Mouse (Mus musculus): Measurements from ENCODE around the gene Rasgef1a. TPM values are rescaled to one million over a fixed set of nuclear protein-coding genes. Genes with fewer than 3 reads are reported as not detected.

Gene Rasgef1a
- polyA plus RNA-seq, 3 experiments from 2014 or later, result 4.0 to 4.8 (median 4.6) TPM

DNA sequence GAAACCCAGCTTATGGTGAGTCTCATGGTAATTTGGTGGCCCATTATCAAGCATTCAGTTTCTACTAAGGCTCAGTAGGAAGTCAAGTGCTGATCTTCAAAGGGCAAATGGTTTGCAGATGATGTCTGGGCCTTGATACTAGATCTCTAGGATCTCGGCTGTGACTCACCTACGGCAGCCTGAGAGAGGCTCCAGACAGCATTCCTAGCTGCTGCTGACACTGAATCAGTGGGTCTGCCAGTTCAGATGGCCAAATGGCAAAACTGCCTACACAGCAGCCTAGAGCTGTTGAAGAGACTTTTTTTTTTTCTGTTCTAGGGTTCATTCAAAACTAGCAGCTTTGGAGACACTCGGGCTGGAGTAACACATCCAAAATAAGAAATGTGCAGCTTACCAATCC lies 15.8 kb downstream of the Rasgef1a start:
- no peak for ATAC-seq

- no peak for ATAC-seq
Observed at GRCm38 (mm10) chr6:118031467-118031866, 20.2 kb downstream of the Rasgef1a start.

GRCm38 (mm10) chr6:118035639-118036038 lies 24.4 kb downstream of the Rasgef1a start:
- no peak for ATAC-seq

- ATAC-seq, result no peak
Observed at GRCm38 (mm10) chr6:118036118-118036805, 25.0 kb downstream of the Rasgef1a start.

GRCm38 (mm10) chr6:118036866-118037265 lies 25.6 kb downstream of the Rasgef1a start:
- ATAC-seq, result no peak

- ATAC-seq, result no peak
Observed at GRCm38 (mm10) chr6:118045180-118045579, 33.9 kb downstream of the Rasgef1a start.

- ATAC-seq, result no peak
Observed at GRCm38 (mm10) chr6:118045892-118046291, 34.7 kb downstream of the Rasgef1a start.

DNA sequence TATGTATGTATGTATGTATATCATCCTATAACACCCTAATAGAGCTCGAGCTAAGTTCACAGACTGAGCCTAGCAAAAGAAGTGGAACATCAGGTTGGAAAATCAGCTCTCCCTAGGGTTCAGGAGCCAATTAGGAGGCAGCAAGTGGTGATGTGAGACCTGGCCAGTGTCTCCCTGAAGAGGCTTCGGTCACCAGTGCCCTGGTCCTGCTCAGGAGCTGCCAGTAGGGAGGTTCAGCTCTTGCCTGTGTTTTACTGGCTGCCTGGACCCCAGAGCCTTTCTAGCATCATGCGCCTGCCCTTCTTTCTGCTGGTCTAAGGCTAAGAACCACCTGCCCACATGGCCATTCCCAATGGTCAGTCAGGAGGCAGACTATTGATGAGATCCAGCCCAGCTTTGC lies 35.3 kb downstream of the Rasgef1a start:
- ATAC-seq, result no peak

- no peak for ATAC-seq
Observed at GRCm38 (mm10) chr6:118046924-118047323, 35.7 kb downstream of the Rasgef1a start.

DNA sequence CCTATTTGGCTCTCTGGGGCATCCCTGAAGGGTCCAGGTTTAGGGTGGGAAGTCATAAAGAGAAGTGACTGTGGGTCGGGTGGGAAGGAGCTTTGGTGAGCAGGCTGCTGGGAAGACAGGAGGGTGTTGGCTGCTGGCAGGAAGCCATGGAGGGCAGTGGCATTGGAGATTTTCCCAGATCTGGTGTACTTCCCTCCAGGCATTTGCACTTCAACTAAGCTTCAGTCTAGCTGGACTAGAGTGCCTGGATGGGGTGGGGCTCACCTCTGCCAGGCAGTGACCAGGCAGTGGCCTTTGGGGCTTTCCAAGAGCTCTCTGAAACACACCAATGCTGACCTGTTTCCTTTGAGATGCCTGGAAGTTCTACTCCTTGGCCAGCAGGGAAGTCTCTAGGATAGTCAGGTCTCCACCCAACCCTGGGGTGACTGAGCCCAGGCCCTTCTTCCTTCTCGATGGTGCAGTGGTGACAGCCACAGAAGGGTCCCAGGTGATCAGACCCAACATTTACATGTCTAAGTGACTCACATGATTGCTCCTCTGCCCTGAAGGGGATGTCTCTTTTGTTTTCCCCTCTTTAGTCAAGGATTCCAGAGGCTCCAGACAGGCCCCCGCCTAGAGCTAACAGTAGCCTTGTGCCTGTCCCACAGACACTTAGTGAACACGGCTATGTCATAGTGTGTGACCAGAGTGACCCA lies 36.7 kb downstream of the Rasgef1a start:
- no peak for ATAC-seq

DNA sequence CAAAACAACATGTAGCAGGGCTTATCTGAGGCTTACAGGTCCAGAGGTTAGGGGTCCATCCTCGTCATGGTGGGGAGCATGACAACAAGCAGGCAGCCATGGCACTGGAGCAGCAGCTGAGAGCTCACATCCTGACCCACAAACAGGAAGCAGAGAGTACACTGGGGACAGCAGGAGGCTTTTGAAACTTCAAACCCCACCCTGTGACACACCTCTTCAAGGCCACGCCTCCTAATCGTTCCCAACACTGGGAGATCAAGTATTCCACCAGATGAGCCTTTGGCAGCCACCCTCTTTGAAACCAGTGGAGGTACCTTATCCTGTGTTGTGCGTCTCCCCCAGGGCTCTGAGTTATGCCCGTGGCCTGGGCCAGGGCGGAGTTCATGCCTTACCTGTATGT lies 38.5 kb downstream of the Rasgef1a start:
- ATAC-seq, result no peak

DNA sequence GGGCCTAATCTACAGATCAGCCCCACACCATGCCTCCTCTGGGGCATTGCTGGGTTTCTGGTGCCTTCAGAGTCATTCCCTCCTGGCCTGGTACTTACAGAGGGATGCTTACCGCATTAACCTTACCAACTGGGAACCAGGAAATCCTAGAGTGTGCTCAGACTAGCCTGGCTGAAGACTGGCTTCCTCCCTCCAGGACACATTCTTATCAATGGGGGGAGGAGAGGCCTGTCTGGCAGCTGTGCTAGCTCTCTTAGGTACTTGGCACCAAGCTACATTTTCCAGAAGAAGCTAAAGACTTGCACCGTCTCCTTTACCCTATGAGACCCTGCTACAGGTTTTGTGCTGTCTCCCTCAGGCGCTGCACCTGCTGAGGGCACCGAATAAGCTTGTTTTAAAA lies 40.2 kb downstream of the Rasgef1a start:
- ATAC-seq, result no peak

DNA sequence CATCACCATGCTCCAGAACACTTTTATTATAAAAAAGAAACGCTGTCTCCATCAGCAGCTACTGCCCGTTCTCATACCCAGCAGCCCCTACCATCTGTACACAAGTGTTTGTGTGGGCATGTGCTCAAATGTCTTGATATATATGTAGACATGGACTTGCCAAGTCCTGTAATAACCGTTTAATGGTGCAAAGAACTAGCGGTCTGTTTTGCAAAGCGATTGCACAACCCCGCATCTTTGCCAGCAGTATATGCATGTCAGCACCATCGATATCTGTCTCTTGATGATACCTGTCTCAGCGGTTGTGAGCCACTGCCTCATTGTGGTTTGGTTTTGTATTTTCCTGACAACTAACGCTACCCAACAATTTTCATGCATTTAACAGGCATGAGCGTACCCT lies 44.0 kb downstream of the Rasgef1a start:
- ATAC-seq, result no peak

DNA sequence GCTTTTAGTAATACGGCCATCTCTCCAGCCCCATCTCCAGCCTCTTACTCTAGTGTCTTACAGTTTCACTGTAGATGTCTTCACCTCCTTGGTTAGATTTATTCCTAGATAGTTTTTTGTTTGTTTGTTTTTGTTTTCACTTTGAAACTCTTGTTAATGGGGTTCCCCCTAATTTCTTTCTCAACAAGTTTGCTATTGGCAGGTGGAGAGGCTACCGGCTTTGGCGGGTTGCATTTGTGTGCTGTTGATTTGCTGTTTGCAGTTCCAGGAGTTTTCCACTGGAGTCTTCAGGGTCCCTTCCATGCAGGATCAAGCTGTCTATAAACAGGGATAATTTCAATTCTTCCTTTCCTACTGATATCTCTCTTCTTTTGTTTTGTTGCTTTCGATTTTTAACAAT lies 50.0 kb downstream of the Rasgef1a start:
- ATAC-seq, result no peak

- ATAC-seq, result no peak
Observed at GRCm38 (mm10) chr6:118063266-118063665, 52.0 kb downstream of the Rasgef1a start.

GRCm38 (mm10) chr6:118064968-118065530 lies 53.8 kb downstream of the Rasgef1a start:
- ATAC-seq, result no peak

DNA sequence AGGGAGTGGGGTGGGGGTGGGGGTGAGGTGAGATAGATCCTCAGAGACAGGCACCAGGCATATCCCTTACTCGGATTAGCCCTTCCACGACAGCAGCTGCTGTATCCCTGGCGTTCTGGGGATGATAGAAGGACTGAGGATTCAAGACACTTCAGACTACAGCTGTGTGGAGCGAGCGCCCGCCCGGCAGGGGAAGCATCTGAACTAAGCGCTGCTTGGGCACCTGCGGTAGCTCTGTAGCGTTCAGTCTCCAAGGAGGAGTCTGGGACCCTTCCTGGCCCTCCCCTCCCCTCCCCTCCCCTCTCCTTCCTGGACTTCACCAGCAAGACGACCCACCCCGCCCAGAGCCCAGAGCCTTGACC lies 54.6 kb downstream of the Rasgef1a start:
- peak; percentile 20 for ATAC-seq

DNA sequence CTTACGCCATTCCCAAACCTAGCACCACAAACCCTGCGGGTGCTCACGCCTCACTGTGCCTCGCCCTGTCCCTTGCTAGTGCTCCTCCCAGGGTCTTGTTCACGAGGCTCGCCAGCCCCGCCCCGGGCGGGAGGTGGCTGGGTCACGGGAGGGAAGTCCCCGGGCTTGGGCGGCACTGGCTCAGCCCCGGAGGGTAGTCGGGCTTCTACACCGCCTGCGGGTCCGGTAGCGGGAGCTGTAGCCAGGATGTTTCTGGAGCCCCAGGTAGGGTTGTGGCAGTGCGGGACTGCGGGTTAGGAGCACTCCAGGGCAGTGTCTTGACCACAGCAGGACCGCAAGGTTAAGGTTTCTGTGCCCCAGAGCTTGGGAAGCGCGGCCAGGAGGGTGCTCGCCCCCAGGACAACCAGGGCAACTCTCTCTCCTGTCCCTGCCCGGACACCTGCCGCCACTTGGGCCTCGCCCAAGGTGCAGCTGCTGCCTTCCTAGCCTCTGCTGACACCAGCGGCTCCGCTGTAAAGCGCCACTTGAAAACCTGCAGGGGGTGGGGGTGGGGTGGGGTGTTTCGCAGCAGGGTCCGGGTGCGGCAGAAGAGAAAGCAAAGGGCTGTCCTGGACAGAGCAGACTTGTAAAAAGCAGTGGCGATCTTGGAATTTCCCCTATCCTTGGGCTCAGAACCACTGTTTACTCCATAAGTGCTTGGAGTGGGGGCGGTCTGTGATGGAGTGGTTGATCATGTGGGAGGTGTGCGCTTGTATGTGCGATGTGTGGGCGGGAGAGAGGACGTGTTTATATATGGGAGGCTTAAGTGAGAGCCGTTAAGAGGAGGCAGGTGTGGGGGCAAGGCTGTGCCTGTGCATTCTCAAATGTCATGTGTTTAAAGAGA lies 55.2 kb downstream of the Rasgef1a start:
- peak; percentile 56 for ATAC-seq

- ATAC-seq, result peak; percentile 40
Observed at GRCm38 (mm10) chr6:118067720-118068119, 56.5 kb downstream of the Rasgef1a start.

DNA sequence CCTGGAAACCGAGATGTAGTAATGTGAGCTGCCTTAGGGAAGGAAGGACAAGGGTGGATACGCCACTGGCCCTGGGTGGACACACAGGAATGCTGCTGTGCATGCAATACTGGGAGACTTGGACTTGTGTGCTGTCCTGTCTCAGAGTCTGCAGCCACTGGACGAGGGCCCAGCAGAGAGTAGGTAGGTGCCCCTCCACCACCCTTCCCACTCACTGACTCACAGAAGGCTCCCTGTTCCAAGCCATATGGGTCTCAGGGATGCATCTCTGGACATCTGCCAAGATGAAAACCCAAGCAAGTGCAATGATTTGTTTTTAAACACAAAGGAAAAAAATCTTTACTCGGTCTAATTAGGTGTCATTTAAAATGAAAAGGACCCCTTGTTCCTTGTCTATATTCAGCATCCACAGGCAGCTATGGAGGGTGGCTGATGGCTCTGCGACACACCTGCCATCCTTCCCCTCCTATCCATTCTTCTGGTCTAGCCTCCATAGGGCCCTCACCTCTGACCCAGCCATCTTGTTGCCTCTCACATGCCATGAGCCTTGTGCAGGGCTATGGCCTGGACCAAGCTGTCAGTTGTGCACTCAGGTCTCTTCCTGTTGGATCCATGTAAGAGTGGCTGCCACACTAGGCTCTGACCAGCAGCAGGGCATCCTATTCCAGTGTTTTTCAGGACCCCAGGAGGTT lies 59.2 kb downstream of the Rasgef1a start:
- ATAC-seq, result no peak

- no peak for ATAC-seq
Observed at GRCm38 (mm10) chr6:118071013-118071350, 59.7 kb downstream of the Rasgef1a start.

GRCm38 (mm10) chr6:118071416-118071815 lies 60.2 kb downstream of the Rasgef1a start:
- no peak for ATAC-seq

DNA sequence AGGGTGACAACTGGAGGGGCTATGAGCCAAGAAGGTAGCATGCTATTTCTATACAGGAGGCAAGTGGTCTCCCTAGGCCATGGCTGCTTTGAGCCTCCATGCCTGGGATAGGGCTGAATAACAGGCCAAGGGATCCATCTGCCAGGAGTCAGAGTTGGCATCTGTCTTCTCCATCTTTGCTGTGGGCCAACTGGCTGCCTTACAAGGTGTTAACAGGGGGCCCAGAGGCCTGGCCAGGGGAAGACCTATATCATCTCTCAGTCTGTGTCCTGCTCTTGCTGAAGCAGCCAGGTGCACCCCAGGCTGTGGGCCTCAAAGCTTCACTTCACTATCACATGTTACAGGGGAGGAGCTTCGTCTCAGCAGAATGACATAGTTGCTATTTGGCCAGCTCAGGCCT lies 60.9 kb downstream of the Rasgef1a start:
- no peak for ATAC-seq
